Mouse (Mus musculus) gastrocnemius, postnatal 14 days (tissue): ENCODE measurements around the gene Asb3. TPM values are rescaled to one million over a fixed set of nuclear protein-coding genes. Genes with fewer than 3 reads are reported as not detected.
"Not testable (repeated sequence)": the region's sequence is repeated elsewhere in the genome, so short reads cannot be mapped to it uniquely, and the experiment has no call there.

ENCODE experiments used
- DNase-seq: peaks from one replicate; pipeline ENCODE4 v3.0.0; 2021; ENCODE audit warnings: mixed read lengths
- intact Hi-C: fragments of 180-260 bp; cut with DNase I; formaldehyde crosslinking; loops from one replicate; pipeline ENCODE4 v1.15.1; 2025; ENCODE audit warnings: low total_unique reads
- total RNA-seq, 2 experiments: library from RNA; stranded (reverse); gene quantifications; 2 replicates each; pipeline ENCODE4 v1.2.3; 2021

The Asb3 gene
- total RNA-seq, 2 experiments from 2014 or later = 5.0 to 5.1 TPM

GRCm38 (mm10) chr11:30998199-30998598 is 113.0 kb downstream of the Asb3 start:
- intact Hi-C loops = no loop called here
- DNase-seq = no peak

DNA sequence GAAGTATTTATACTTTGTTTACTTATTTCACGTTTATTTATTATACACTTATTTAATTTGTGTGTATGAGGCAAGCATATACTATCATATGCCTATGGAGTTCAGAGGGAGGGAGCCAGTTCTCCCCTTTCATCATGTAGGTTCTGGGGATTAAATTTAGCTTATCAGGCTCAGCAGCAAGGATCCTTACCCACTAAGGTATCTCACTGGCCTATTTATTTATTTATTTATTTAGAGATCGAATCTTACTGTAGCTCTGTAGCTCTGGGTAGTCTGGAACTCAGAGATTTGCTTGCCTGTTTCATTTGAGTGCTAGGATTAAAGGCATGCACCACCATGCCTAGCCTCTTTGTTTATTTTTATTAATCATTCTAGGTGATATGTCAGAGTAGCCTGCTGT is 113.5 kb downstream of the Asb3 start:
- DNase-seq = no peak

GRCm38 (mm10) chr11:31000028-31000427 is 114.8 kb downstream of the Asb3 start:
- DNase-seq = no peak
- intact Hi-C loops = no loop called here

More for the DNA sequence above, 113.5 kb downstream of the Asb3 start:
- intact Hi-C loops = no loop called here

DNA sequence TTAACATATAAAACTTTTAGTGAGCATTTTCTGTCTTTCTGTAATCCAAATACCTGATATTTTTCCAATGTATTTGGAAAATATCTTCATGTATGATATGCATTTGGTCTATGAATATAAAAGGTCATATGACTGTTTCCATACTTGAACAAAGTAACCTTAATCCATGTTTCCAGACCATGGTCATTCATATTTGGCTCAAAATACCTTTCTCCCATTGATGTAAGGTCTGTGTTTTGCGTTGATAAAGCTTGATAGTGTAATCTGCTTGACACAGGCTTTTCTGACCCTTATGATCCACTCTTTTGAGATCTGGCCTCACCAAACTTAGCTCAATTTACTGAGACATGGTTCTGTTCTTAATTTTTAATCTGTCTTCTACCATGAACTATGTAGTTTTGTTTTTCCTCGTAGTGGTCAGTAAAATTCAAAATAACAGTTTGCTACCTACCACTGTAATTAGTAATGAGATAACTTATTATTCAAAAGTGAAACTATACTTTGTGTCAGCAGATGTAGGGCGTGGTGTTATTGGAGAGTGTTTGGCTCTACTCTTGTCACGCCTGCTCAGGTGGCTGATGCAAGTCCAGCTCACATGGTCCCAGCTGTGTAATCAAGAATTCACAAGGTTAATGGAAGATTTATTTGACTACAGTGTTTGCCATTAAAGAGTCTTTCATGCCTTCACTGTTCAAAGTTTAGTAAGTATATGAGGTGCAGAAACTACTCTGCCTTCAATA is 116.1 kb downstream of the Asb3 start:
- intact Hi-C loops = no loop called here
- no peak for DNase-seq

DNA sequence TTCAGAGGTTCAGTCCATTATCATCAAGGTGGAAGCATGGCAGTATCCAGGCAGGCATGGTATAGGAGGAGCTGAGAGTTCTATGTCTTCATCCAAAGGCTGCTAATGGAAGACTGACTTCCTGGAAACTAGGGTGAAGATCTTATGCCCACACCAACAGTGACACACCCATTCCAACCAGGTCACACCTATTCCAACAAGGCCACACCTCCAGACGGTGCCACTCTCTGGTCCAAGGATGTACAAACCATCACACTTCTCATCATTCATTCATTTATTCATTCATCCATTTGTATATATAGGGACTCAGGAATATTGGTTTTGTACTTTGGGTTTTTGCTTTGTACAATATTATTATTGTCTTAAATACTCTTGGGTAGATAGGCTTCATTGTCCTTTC is 124.5 kb downstream of the Asb3 start:
- intact Hi-C loops = not testable (repeated sequence)

GRCm38 (mm10) chr11:31017466-31017865 is 132.2 kb downstream of the Asb3 start:
- intact Hi-C loops, DNase-seq: not testable (repeated sequence)

More for the DNA sequence above, 124.5 kb downstream of the Asb3 start:
- DNase-seq = not testable (repeated sequence)

DNA sequence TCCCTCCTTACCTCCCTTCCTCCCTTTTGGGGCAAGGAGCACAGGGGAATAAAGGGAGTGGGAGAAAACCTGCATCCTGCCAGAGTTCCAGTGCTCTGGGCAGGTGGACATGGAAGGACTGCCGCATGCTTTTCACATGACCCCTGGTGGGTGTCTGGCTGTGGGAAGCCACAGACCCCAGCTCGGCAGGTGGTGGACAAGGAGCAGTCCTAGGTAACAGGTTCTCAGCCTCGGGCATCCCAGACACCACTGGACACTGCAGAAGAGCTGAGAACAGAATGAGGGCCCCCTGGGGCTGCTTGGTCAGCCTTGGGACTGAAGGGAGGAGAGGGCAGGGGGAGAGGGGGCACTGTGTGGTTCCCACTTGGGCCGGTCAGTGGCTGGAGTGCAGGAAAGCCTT is 149.7 kb downstream of the Asb3 start:
- intact Hi-C loops = no loop called here
- DNase-seq = no peak

- DNase-seq = no peak
- intact Hi-C loops = no loop called here
Observed at GRCm38 (mm10) chr11:31089973-31090372, 204.8 kb downstream of the Asb3 start.

- no peak for DNase-seq
- intact Hi-C loops = no loop called here
Observed at GRCm38 (mm10) chr11:31090478-31090978, 205.3 kb downstream of the Asb3 start.

- intact Hi-C loops, DNase-seq: not testable (repeated sequence)
Observed at GRCm38 (mm10) chr11:31099519-31099918, 214.3 kb downstream of the Asb3 start.

DNA sequence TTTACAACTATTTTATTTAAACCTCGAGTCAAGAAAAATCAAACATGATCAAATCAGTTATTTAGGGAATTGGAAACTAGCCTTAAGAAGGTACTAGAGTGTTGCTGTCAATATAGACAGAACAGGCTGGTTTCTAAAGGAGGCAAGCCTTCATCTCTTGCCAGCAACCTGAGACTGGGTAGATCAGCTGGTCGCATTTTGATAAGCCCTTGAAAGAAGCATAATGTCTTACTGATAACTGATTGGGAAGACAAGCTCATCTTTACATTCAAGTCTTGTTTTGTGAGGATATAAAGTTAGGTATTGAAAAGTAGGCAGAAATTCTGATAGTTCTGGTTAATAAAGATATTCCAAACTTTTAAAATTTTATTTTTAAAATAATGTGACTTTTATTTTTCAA is 217.0 kb downstream of the Asb3 start:
- DNase-seq = no peak
- intact Hi-C loops = no loop called here

GRCm38 (mm10) chr11:31105364-31105763 is 220.1 kb downstream of the Asb3 start:
- no peak for DNase-seq
- intact Hi-C loops = no loop called here

GRCm38 (mm10) chr11:31126964-31127363 is 241.7 kb downstream of the Asb3 start:
- DNase-seq, intact Hi-C loops: not testable (repeated sequence)

GRCm38 (mm10) chr11:31133726-31134125 is 248.5 kb downstream of the Asb3 start:
- DNase-seq, intact Hi-C loops: not testable (repeated sequence)

DNA sequence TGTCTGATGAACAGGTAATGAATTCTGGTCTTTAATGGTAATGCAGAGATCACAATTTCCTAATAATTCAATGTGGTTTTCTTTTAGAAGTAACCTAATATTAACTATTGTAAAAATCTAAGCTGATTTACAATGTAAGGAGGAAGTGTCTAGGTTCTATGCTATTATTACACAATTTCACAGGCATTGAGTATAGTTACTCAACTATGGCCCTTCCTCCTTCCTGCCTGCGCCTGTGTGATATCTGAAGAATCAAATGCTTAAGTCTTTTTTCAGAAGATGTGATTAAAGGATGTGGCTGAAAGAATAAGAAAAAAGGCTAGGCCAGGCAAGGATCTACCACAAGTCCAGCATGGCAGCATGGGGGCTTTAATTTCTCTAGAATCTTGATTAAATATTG is 249.6 kb downstream of the Asb3 start:
- DNase-seq, intact Hi-C loops: not testable (repeated sequence)

GRCm38 (mm10) chr11:31138394-31138793 is 253.2 kb downstream of the Asb3 start:
- intact Hi-C loops, DNase-seq: not testable (repeated sequence)

Other genes with a start within 250 kb of the Asb3 start
- 10 to 100 TPM; 53.3 to 56.9 TPM for gene Acyp2, start 235.8 kb upstream of the Asb3 start, total RNA-seq
- gene Psme4, start 113.7 kb upstream of the Asb3 start, total RNA-seq = 10 to 100 TPM; 79.1 to 91.1 TPM
- under 1 TPM in 1 of 2 experiments, not detected in 1; 0.06 TPM for gene Gpr75, start 58 bp upstream of the Asb3 start, total RNA-seq
- gene Erlec1, start 68.9 kb downstream of the Asb3 start, total RNA-seq = 10 to 100 TPM; 29.3 to 34.8 TPM
- 10 to 100 TPM; 12.3 to 15.2 TPM for gene Chac2, start 100.9 kb downstream of the Asb3 start, total RNA-seq